Mouse (Mus musculus) hindbrain, embryonic 14.5 days (tissue): Measurements from ENCODE around the gene Ccl24. TPM values are rescaled to one million over a fixed set of nuclear protein-coding genes. Genes with fewer than 3 reads are reported as not detected.

ENCODE experiments used
- ATAC-seq: fragments of 200-750 bp; cut with Nextera tagmentation; 2 replicates; pipeline ENCODE4 v1.8.0; 2017; ENCODE audit warnings: moderate number of reproducible peaks, mild to moderate bottlenecking, moderate TSS enrichment, moderate library complexity; ENCODE audit not compliant: low FRiP score
- DNase-seq: peaks from one replicate; pipeline ENCODE4 v3.0.0-alpha.2; 2015; ENCODE audit warnings: low spot score
- H3K27ac ChIP-seq: fragments of 300-500 bp; sonication (generic); 2 replicates; pipeline ENCODE4 v1.5.1; 2014; ENCODE audit warnings: mild to moderate bottlenecking, moderate library complexity
- H3K27me3 ChIP-seq: fragments of 300-500 bp; sonication (generic); 2 replicates; pipeline ENCODE4 v1.6.1; 2014; ENCODE audit warnings: mild to moderate bottlenecking, low read length, mixed read lengths; ENCODE audit not compliant: control insufficient read depth, insufficient read depth
- H3K36me3 ChIP-seq: fragments of 300-500 bp; sonication (generic); replicated peaks from 2 replicates; pipeline ENCODE4 v1.6.1; 2014; ENCODE audit not compliant: control insufficient read depth, insufficient read depth
- H3K4me1 ChIP-seq: fragments of 300-500 bp; sonication (generic); replicated peaks from 2 replicates; pipeline ENCODE4 v1.6.1; 2014; ENCODE audit warnings: antibody characterized with exemption, low read length, mixed read lengths; ENCODE audit not compliant: control insufficient read depth, insufficient read depth
- H3K4me2 ChIP-seq: fragments of 300-500 bp; sonication (generic); replicated peaks from 2 replicates; pipeline ENCODE4 v1.6.1; 2014; ENCODE audit warnings: mild to moderate bottlenecking, moderate library complexity
- H3K4me3 ChIP-seq: fragments of 300-500 bp; sonication (generic); replicated peaks from 2 replicates; pipeline ENCODE4 v1.5.1; 2014; ENCODE audit warnings: mild to moderate bottlenecking, low read length
- H3K9ac ChIP-seq: fragments of 300-500 bp; sonication (generic); 2 replicates; pipeline ENCODE4 v1.6.1; 2014
- H3K9me3 ChIP-seq: fragments of 300-500 bp; sonication (generic); 2 replicates; pipeline ENCODE4 v1.6.1; 2016; ENCODE audit warnings: low read length; ENCODE audit not compliant: control insufficient read depth
- WGBS: fragments of 180-500 bp; shearing (Covaris S2); extraction: QIAGEN DNeasy Blood & Tissue Kit; methylation state at CpG from one replicate; pipeline ENCODE4 v1.1.7; 2014; 5-methylcytosine and 5-hydroxymethylcytosine counted together
- polyA plus RNA-seq: library from polyadenylated mRNA; unstranded; fragments of >200 nt; fragmentation: Nextera tagmentation; extraction: Ambion mirVana; gene quantifications from 2 replicates; pipeline ENCODE4 v1.2.1, GENCODE M21; 2014

Gene Ccl24
- polyA plus RNA-seq, 1 experiment from 2014 or later: 2.9 TPM

GRCm38 (mm10) chr5:135533431-135533830 lies 39.4 kb downstream of the Ccl24 start:
- no peaks in the 10 kb centered on the region for H3K4me1 ChIP-seq
- WGBS: 75% methylated on average over 10 of the region's 10 CpGs
- no peaks in the 10 kb centered on the region for H3K9me3 ChIP-seq
- no peak overlapping the region for H3K4me2 ChIP-seq
- H3K9ac ChIP-seq: no peak overlapping the region
- H3K36me3 ChIP-seq: no peaks in the 10 kb centered on the region
- ATAC-seq: no peak
- H3K27me3 ChIP-seq: no peaks in the 10 kb centered on the region
- H3K27ac ChIP-seq: no peak overlapping the region
- no peak for DNase-seq
- no peak overlapping the region for H3K4me3 ChIP-seq

DNA sequence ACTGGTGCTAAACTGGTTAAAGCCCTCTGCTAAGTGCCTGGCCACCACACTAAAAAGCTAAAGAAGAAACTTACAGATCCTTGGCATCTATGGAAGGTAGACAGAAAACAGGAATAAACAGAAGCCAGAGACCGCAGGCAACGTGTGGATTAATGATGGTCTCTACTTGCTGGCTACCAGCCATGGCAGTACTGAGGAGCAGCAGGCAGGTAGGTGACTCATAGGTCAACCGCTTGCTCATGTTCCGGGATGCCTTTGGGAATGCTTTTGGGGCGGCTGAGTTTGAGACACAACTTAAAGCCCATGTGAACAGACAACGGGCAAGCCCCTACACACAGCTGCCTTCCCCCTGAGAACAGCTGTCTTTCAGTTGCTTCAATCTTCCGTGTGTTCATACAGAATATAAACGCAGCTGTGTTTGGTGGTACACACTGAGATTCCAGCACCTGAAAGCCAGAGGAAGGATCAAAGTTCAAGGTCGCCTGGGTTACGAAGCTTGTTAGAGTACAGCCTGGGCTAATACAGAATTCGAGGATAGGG lies 41.5 kb downstream of the Ccl24 start:
- Histone ChIP-seq H3K4me2 (no peak overlapping the region), H3K36me3 (no peaks in the 10 kb centered on the region), H3K27ac (no peak overlapping the region), H3K9ac (no peak overlapping the region), H3K9me3 (no peaks in the 10 kb centered on the region), H3K27me3 (no peaks in the 10 kb centered on the region), H3K4me3 (no peak overlapping the region), H3K4me1 (no peaks in the 10 kb centered on the region)
- ATAC-seq (no peak), DNase-seq (no peak)
- whole genome bisulfite sequencing: 86% methylated on average over 11 of the region's 11 CpGs

DNA sequence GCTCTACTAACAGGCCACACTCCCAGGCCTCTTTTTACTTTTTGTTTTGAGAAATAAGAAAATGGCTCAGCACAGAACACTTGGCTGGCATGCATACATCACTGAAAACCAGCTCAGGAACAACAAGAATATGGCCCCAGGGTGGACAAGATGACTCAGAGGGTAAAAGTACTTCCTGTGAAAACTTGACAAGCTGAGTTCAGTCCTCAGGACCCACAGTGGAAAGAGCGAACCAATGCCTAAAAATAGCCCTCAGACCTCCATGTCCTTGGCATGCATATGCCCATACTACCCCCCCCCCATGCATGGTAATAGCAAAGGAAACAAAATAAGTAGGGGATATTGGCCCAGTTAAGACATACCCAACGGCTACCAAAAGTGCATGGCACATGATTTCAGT lies 42.9 kb downstream of the Ccl24 start:
- no peaks in the 10 kb centered on the region for H3K36me3 ChIP-seq
- DNase-seq: no peak
- no peaks in the 10 kb centered on the region for H3K27me3 ChIP-seq
- no peaks in the 10 kb centered on the region for H3K4me1 ChIP-seq
- no peak overlapping the region for H3K27ac ChIP-seq
- H3K4me2 ChIP-seq: no peak overlapping the region
- no peak overlapping the region for H3K9ac ChIP-seq
- H3K4me3 ChIP-seq: no peak overlapping the region
- ATAC-seq: no peak
- 95% methylated on average over 2 of the region's 2 CpGs for WGBS
- no peaks in the 10 kb centered on the region for H3K9me3 ChIP-seq

- H3K36me3 ChIP-seq: no peaks in the 10 kb centered on the region
- H3K9me3 ChIP-seq: no peaks in the 10 kb centered on the region
- 70% methylated on average over 3 of the region's 3 CpGs for WGBS
- no peaks in the 10 kb centered on the region for H3K27me3 ChIP-seq
- H3K4me1 ChIP-seq: no peaks in the 10 kb centered on the region
- ATAC-seq (no peak), DNase-seq (no peak)
- no peak overlapping the region for H3K4me3 ChIP-seq
- no peak overlapping the region for H3K4me2 ChIP-seq
- no peak overlapping the region for H3K27ac ChIP-seq
- no peak overlapping the region for H3K9ac ChIP-seq
Measured at GRCm38 (mm10) chr5:135529310-135529709, 43.5 kb downstream of the Ccl24 start.

GRCm38 (mm10) chr5:135527986-135528385 lies 44.9 kb downstream of the Ccl24 start:
- no peak for ATAC-seq
- no peak overlapping the region for H3K4me2 ChIP-seq
- no peak overlapping the region for H3K4me3 ChIP-seq
- no peaks in the 10 kb centered on the region for H3K36me3 ChIP-seq
- H3K9ac ChIP-seq: no peak overlapping the region
- H3K27ac ChIP-seq: no peak overlapping the region
- 22% methylated on average over 7 of the region's 7 CpGs for WGBS
- no peaks in the 10 kb centered on the region for H3K4me1 ChIP-seq
- DNase-seq: no peak
- H3K27me3 ChIP-seq: no peaks in the 10 kb centered on the region
- H3K9me3 ChIP-seq: no peaks in the 10 kb centered on the region

DNA sequence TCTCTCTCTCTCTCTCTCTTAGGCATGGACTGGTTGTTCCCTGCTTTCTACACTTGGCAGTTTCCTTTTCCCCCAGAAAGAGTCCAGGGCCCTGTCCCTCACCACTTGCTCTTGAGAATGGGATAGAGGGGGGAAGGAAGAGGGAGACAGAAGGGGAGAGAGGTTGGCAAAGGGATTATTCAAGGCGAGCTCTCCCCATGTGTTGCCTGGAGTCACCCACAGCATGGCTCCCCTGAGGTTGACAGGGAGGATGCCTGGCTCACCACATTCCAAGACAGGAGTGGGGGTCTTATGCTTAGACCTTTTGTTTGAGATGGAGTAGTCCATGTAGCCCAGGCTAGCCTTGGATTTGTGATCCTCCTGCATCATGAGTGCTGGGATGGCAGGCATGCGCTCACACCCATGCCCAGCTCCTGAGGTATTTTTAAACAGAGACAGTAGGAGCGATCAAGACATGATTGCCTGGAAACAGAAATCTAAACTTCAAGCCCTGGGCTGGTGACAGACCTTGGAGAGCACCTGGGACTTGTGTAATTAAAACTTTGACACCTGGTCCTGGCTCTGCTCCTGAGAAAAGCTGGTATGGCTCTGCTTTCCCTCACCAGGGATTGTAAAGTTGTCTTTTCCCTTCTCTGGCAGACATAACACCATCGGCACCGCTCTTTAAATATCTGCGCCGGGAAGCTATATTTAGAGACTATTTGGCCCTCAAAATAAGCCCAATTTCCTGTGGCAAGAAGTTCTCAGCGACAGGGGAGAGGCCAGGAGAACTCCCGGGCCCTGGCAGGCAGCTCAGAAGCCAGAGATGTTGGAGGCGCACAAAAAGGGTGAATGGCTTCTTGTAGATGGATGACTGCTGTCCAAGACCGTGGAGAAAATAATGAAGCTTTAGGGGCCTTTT lies 47.9 kb downstream of the Ccl24 start:
- Histone ChIP-seq H3K36me3 (no peaks in the 10 kb centered on the region), H3K27ac (no peak overlapping the region)
- ATAC-seq: no peak

GRCm38 (mm10) chr5:135524087-135524486 lies 48.8 kb downstream of the Ccl24 start:
- no peak for ATAC-seq
- Histone ChIP-seq H3K4me2 (no peak overlapping the region), H3K4me1 (no peaks in the 10 kb centered on the region), H3K36me3 (no peaks in the 10 kb centered on the region), H3K27me3 (no peaks in the 10 kb centered on the region), H3K9ac (no peak overlapping the region), H3K4me3 (no peak overlapping the region), H3K27ac (no peak overlapping the region), H3K9me3 (no peaks in the 10 kb centered on the region)
- DNase-seq: no peak
- WGBS: 91% methylated on average over 2 of the region's 2 CpGs

More for the DNA sequence above, 47.9 kb downstream of the Ccl24 start:
- Histone ChIP-seq H3K27me3 (no peaks in the 10 kb centered on the region), H3K4me3 (no peak overlapping the region), H3K9ac (no peak overlapping the region), H3K4me2 (no peak overlapping the region), H3K9me3 (no peaks in the 10 kb centered on the region), H3K4me1 (no peaks in the 10 kb centered on the region)
- DNase-seq: no peak
- WGBS: 79% methylated on average over 11 of the region's 11 CpGs

- no peaks in the 10 kb centered on the region for H3K27me3 ChIP-seq
- ATAC-seq (no peak), DNase-seq (no peak)
- H3K4me2 ChIP-seq: no peak overlapping the region
- no peaks in the 10 kb centered on the region for H3K9me3 ChIP-seq
- no peaks in the 10 kb centered on the region for H3K36me3 ChIP-seq
- H3K27ac ChIP-seq: no peak overlapping the region
- 86% methylated on average over 9 of the region's 9 CpGs for WGBS
- no peak overlapping the region for H3K4me3 ChIP-seq
- no peak overlapping the region for H3K9ac ChIP-seq
- H3K4me1 ChIP-seq: no peaks in the 10 kb centered on the region
Measured at GRCm38 (mm10) chr5:135522111-135522722, 50.6 kb downstream of the Ccl24 start.
